Mouse (Mus musculus) c-Kit-negative CD71-positive TER-119-positive erythroid progenitor cells, embryonic 14.5 days (primary cell): Measurements from ENCODE around the gene Gm13285.
"Not testable (repeated sequence)": the region's sequence is repeated elsewhere in the genome, so short reads cannot be mapped to it uniquely, and the experiment has no call there.

Source experiments
- DNase-seq: peaks from one replicate; pipeline ENCODE4 v3.0.0-alpha.2; 2013; ENCODE audit warnings: low read depth, low spot score

The Gm13285 gene

DNA sequence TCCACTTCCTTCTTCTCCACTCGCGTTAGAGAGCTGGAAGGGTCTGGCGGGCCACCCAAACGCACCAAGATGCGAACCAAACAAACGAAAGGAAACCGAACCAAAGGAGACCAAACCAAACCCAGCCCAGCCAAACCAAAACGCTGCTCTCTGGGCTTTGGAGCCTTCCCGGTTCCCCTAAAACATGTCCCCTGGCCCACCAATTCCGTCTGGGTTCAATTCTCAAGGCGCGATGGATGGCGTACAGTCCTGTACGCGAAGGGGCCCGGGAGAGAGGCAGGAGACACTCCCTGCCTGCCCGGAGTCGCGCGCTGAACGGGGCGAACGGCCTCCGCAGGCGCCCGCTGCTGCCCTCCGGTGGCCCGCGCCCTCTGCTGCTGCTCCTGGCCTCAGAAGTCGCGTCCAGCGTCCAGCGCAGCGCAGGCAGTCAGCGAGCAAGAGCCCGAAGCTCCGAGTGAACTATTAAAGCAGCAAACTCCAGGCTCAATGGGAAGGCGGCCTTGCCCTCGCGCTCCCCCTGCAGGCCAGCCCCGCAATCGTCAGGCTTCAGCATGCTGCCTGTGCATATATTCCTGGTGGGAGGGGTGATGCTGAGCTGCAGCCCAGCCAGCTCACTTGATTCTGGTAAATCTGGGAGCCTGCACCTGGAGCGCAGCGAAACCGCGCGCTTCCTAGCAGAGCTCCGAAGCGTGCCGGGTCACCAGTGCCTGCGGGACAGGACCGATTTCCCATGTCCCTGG lies 5.4 kb upstream of the Gm13285 start, which contains the start of gene Gm13275:
Gene Gm13275, plus strand, starts transcription at position 552 of the 740 bp plus-strand sequence.
- DNase-seq = not testable (repeated sequence)

DNA sequence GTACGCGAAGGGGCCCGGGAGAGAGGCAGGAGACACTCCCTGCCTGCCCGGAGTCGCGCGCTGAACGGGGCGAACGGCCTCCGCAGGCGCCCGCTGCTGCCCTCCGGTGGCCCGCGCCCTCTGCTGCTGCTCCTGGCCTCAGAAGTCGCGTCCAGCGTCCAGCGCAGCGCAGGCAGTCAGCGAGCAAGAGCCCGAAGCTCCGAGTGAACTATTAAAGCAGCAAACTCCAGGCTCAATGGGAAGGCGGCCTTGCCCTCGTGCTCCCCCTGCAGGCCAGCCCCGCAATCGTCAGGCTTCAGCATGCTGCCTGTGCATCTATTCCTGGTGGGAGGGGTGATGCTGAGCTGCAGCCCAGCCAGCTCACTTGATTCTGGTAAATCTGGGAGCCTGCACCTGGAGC lies 2.4 kb upstream of the Gm13285 start, which contains the start of gene Gm13279:
Gene Gm13279, plus strand, starts transcription at position 301 of the 400 bp plus-strand sequence.
- not testable (repeated sequence) for DNase-seq

DNA sequence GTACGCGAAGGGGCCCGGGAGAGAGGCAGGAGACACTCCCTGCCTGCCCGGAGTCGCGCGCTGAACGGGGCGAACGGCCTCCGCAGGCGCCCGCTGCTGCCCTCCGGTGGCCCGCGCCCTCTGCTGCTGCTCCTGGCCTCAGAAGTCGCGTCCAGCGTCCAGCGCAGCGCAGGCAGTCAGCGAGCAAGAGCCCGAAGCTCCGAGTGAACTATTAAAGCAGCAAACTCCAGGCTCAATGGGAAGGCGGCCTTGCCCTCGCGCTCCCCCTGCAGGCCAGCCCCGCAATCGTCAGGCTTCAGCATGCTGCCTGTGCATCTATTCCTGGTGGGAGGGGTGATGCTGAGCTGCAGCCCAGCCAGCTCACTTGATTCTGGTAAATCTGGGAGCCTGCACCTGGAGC lies 3.5 kb downstream of the Gm13285 start, which contains the start of gene Gm13287:
Gene Gm13287, plus strand, starts transcription at position 301 of the 400 bp plus-strand sequence.
- not testable (repeated sequence) for DNase-seq

DNA sequence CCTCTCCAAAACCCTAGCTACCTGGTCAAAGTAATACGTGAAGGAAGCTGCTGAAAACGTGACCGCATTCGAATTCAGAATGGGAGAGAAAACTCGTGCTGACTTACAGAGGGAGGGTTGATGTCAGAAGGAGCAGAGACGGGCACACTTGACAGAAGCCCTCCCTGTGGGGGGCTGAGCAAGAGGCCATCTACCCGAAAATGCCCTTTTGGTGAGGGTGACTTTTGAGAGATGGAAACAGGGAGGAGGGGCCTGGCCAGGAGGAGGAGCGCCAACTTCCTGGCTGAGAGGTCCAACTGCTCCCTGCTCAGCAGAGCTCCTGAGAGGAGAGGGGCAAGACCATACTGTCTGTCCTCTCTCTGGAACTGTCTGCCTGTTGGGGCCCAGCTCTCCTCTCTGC lies 5.8 kb downstream of the Gm13285 start, which contains the start of gene Gm13288:
Gene Gm13288, plus strand, starts transcription at position 301 of the 400 bp plus-strand sequence.
- not testable (repeated sequence) for DNase-seq

DNA sequence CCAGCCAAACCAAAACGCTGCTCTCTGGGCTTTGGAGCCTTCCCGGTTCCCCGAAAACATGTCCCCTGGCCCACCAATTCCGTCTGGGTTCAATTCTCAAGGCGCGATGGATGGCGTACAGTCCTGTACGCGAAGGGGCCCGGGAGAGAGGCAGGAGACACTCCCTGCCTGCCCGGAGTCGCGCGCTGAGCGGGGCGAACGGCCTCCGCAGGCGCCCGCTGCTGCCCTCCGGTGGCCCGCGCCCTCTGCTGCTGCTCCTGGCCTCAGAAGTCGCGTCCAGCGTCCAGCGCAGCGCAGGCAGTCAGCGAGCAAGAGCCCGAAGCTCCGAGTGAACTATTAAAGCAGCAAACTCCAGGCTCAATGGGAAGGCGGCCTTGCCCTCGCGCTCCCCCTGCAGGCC lies 6.3 kb downstream of the Gm13285 start:
- not testable (repeated sequence) for DNase-seq

DNA sequence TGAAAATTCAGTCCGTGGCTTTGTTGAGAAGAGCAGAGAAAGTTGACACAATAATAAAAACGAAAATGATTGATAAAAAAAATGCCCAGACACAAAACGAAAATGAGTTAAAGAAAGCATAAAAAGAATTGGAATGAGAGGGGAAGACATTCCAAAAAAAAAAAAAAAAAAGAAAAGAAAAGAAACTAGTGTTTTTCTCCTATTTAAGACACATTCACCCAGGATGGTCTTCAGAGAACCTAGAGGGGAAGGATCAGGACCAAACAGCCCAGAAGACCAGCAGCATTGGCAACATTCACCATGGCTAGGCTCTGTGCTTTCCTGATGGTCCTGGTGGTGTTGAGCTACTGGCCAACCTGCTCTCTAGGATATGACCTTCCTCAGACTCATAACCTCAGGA lies 16.5 kb downstream of the Gm13285 start, which contains the start of gene Ifna7:
Gene Ifna7, plus strand, starts transcription at position 301 of the 400 bp plus-strand sequence.
- no peak for DNase-seq

DNA sequence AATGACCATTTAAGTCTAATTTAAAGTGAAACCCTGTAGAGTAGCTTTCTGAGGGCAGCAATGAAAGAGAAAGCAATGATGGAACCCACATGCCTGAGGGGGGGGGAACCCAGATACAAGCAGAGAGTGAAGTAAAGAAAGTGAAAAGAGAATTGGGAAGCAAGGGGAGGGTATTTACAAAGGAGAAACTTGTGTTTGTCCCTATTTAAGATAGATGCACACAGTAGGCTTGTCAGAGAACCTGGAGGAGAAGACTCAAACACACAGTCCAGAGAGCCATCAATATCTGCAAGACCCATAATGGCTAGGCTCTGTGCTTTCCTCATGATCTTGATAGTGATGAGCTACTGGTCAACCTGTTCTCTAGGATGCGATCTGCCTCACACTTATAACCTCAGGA lies 20.2 kb downstream of the Gm13285 start, which contains the start of gene Ifna11:
Gene Ifna11, plus strand, starts transcription at position 301 of the 400 bp plus-strand sequence.
- no peak for DNase-seq

DNA sequence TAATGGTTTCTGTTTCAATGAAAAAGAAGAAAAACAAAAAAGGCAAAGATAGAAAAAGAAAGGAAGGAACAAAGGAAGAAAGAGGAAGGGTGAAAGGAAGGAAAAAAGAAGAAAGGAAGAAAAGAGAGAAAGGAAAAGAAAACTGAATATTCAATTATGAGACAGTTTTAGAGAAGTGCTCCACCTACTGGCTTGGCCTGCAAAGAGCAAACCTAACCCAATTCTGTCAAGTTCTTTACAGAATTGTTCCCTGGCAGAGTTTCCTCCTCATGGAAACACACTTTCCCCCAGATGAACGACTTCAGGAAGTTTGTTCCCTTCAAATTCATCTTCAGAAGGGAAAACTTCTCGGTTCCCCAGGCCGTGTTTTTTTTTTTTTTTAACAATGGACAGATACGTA lies 23.5 kb downstream of the Gm13285 start:
- no peak for DNase-seq

DNA sequence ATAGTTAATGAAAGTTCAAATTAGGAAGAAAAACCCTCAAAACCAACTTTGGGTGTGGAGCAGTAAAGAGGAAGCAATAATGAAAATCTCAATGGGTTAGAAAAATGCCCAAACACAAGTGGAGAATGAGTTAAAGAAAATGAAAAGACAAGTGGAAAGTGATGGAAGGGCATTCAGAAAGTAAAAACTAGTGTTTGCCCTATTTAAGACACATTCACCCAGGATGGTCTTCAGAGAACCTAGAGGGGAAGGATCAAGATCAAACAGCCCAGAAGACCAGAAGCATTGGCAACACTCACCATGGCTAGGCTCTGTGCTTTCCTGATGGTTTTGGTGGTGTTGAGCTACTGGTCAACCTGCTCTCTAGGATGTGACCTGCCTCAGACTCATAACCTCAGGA lies 27.7 kb downstream of the Gm13285 start, which contains the start of gene Ifna6:
Gene Ifna6, plus strand, starts transcription at position 301 of the 400 bp plus-strand sequence.
- DNase-seq = not testable (repeated sequence)

DNA sequence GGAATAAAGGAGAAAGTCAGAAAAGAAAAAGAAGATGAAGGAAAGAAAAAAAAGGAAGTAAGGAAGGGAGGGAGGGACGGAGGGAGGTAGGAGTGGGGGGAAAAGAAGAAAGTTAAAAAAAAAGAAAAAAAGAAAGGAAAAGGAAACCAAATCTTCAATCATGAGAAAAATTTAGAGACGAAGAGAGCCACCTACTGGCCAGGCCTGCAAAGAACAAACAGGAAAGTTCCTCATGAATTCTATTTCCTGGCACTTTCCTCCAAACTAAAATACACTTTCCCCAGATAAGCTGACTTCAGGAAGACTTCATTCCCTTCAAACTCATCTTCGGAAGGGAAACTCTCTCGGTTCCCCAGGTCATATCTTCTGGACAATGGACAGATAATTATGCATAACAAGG lies 31.1 kb downstream of the Gm13285 start:
- DNase-seq = no peak

DNA sequence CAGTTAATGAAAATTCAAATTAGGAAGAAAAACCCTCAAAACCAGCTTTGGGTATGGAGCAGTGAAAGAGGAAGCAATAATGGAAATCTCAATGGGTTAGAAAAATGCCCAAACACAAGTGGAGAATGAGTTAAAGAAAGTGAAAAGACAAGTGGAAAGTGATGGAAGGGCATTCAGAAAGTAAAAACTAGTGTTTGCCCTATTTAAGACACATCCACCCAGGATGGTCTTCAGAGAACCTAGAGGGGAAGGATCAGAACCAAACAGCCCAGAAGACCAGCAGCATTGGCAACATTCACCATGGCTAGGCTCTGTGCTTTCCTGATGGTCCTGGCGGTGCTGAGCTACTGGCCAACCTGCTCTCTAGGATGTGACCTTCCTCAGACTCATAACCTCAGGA lies 35.8 kb downstream of the Gm13285 start, which contains the start of gene Ifna5:
Gene Ifna5, plus strand, starts transcription at position 301 of the 400 bp plus-strand sequence.
- not testable (repeated sequence) for DNase-seq

DNA sequence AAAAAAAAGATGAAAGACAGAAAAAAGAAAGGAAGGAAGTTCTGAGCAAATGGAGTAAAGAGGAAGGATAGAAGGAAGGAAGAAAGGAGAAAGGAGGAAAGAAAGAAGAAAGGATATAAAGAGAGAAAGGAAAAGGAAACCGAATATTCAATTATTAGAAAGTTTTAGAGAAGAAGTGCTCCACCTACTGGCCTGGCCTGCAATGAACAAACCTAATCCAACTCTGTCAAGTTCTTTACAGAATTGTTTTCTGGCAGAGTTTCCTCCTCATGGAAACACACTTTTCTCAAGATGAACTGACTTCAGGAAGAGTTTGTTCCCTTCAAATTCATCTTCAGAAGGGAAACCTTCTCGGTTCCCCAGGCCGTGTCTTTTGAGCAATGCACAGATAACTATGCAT lies 39.4 kb downstream of the Gm13285 start:
- DNase-seq = no peak

DNA sequence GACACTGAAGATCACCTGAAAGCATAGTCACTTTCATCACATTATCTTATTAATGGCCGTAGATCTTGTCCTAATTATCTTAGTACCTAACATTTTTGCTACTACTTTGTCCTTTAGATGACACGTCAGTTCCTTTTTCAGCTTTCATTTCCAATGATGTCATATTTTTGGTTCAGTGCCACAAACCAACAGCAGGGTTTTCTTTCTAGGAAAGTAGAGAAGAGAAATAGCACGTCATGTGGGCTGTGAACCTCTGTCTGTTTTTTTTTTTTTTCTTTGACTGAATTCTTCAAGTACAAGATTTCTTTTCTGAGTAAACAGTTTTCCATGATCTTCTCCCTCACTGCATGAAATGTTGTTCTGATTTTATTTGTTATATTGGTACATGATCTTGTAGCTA lies 40.6 kb downstream of the Gm13285 start:
- DNase-seq = no peak

DNA sequence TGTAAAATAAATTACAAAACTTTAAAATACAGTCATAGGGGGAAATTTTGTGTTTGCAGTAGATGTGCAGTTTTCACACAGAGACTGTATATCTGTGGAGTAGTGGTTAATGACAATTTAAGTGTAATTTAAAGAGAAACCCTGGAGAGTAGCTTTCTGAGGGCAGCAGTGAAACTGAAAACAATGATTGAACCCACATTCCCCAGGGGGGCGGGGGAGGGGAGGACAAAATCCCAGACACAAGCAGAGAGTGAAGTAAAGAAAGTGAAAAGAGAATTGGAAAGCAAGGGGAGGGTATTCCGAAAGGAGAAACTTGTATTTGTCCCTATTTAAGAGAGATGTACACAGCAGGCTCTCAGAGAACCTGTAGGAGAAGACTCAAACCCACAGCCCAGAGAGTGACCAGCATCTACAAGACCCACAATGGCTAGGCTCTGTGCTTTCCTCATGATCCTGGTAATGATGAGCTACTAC lies 42.0 kb downstream of the Gm13285 start, which contains the start of gene Ifna4:
Gene Ifna4, plus strand, starts transcription at position 424 of the 474 bp plus-strand sequence.
- DNase-seq = no peak

DNA sequence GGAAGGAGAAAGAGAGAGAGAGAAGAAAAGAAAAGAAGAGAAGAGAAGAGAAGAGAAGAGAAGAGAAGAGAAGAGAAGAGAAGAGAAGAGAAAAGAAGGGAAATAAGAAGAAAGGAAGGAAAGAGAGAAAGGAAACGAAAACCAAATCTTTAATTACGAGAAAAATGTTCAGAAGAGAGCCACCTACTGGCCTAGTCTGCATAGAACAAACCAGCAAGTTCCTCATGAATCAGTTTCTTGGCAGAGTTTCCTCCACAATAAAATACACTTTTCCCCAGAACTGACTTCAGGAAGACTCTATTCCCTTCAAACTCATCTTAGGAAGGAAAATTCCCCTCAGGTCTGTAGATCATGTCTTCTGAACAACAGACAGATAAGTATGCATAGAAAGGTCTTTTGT lies 45.9 kb downstream of the Gm13285 start:
- DNase-seq = no peak

DNA sequence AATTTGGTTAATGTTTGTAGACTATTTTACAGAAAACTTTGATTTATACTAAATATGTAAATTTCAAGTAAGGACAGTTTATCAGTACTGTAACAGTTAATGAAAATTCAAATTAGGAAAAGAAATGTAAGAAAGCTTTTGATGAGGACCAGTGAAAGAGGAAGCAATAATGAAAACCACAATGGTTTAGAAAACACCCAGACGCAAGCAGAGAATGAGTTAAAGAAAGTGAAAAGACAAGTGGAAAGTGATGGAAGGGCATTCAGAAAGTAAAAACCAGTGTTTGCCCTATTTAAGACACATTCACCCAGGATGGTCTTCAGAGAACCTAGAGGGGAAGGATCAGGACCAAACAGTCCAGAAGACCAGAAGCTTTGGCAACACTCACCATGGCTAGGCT lies 50.2 kb downstream of the Gm13285 start, which contains the start of gene Ifna1:
Gene Ifna1, plus strand, starts transcription at position 390 of the 400 bp plus-strand sequence.
- no peak for DNase-seq
